Mouse (Mus musculus) CH12.LX (cell line): Measurements from ENCODE around the gene Pfkfb3. TPM values are rescaled to one million over a fixed set of nuclear protein-coding genes. Genes with fewer than 3 reads are reported as not detected.

Experiments
- DNase-seq: peaks from one replicate; pipeline ENCODE4 v3.0.0-alpha.2; 2013; ENCODE audit errors: extremely low read depth
- H3K27ac ChIP-seq: 2 replicates; pipeline ENCODE4 v1.5.1; 2012; ENCODE audit warnings: low read depth, mild to moderate bottlenecking, control low read depth, moderate library complexity; ENCODE audit not compliant: insufficient read depth
- H3K27me3 ChIP-seq: replicated peaks from 2 replicates; pipeline ENCODE3; 2012; ENCODE audit warnings: inconsistent platforms
- H3K36me3 ChIP-seq, 2 experiments: replicated peaks in 1 of 2; 2 replicates each; pipeline versions ENCODE3 to v1.6.1; 2012; ENCODE audit warnings: inconsistent platforms in 1 of 2, low read length in 1 of 2, mild to moderate bottlenecking in 1 of 2, mixed read lengths in 1 of 2, moderate library complexity in 1 of 2; ENCODE audit not compliant: control insufficient read depth in 1 of 2, insufficient read depth in 1 of 2
- H3K4me1 ChIP-seq, 2 experiments: 2 replicates each; pipeline ENCODE4 v1.6.1; 2012; ENCODE audit warnings: inconsistent platforms in 1 of 2, moderate library complexity in 1 of 2; ENCODE audit not compliant: insufficient read depth in 2 of 2, control insufficient read depth in 1 of 2
- H3K4me2 ChIP-seq: 2 replicates; pipeline ENCODE4 v1.6.1; 2012; ENCODE audit warnings: low read depth, mild to moderate bottlenecking, control low read depth; ENCODE audit not compliant: poor library complexity, insufficient read depth, severe bottlenecking
- H3K4me3 ChIP-seq, 3 experiments: fragments of 150-350 bp in 1 of 3; sonication (generic) in 1 of 3; replicated peaks in 1 of 3; 2 replicates each; pipeline versions ENCODE3 to v1.5.1; 2011 to 2012; ENCODE audit warnings: low read depth in 2 of 3, low read length in 2 of 3, mild to moderate bottlenecking in 2 of 3, moderate library complexity in 2 of 3, control low read depth in 1 of 3, improper control_type of control experiment in 1 of 3, inconsistent platforms in 1 of 3, mixed read lengths in 1 of 3; ENCODE audit not compliant: poor library complexity in 1 of 3
- H3K79me2 ChIP-seq: replicated peaks from 2 replicates; pipeline ENCODE4 v1.6.1; 2012; ENCODE audit warnings: mild to moderate bottlenecking, moderate library complexity; ENCODE audit not compliant: control insufficient read depth, poor library complexity, insufficient read depth, severe bottlenecking; ENCODE audit errors: extremely low read depth
- H3K9ac ChIP-seq: 2 replicates; pipeline ENCODE4 v1.6.1; 2012; ENCODE audit warnings: low read depth, mild to moderate bottlenecking, control low read depth, moderate library complexity; ENCODE audit not compliant: insufficient read depth
- H3K9me3 ChIP-seq: replicated peaks from 2 replicates; pipeline ENCODE3; 2012; ENCODE audit warnings: low read length, inconsistent platforms, mixed read lengths
- BHLHE40 ChIP-seq: IDR thresholded peaks from 2 replicates; pipeline ENCODE4 v1.6.1; 2011; ENCODE audit warnings: mild to moderate bottlenecking, low read depth, low read length, improper control_type of control experiment
- CHD1 ChIP-seq: IDR thresholded peaks from 2 replicates; pipeline ENCODE4 v1.6.1; 2012; ENCODE audit warnings: low read depth, low read length, improper control_type of control experiment, inconsistent platforms
- CHD2 ChIP-seq: IDR thresholded peaks from 2 replicates; pipeline ENCODE4 v1.6.1; 2011; ENCODE audit warnings: low read length, improper control_type of control experiment
- E2F4 ChIP-seq: IDR thresholded peaks from 2 replicates; pipeline ENCODE4 v1.6.1; 2011; ENCODE audit warnings: low read depth, low read length, improper control_type of control experiment; ENCODE audit not compliant: insufficient replicate concordance
- ELF1 ChIP-seq: IDR thresholded peaks from 2 replicates; pipeline ENCODE4 v1.6.1; 2014; ENCODE audit warnings: low read depth, mild to moderate bottlenecking, inconsistent platforms, low read length, improper control_type of control experiment
- EP300 ChIP-seq: IDR thresholded peaks from 2 replicates; pipeline ENCODE4 v1.6.1; 2011; ENCODE audit warnings: low read length, improper control_type of control experiment
- ETS1 ChIP-seq: conservative IDR thresholded peaks from 2 replicates; pipeline ENCODE4 v1.6.1; 2012; ENCODE audit warnings: low read depth, mild to moderate bottlenecking, inconsistent platforms, low read length, improper control_type of control experiment, moderate library complexity
- GABPA ChIP-seq: IDR thresholded peaks from 2 replicates; pipeline ENCODE4 v1.6.1; 2012; ENCODE audit warnings: low read depth, low read length, improper control_type of control experiment, inconsistent platforms; ENCODE audit not compliant: insufficient replicate concordance
- IRF4 ChIP-seq: IDR thresholded peaks from 2 replicates; pipeline ENCODE4 v1.6.1; 2014; ENCODE audit warnings: low read depth, mild to moderate bottlenecking, inconsistent platforms, low read length, improper control_type of control experiment
- JUND ChIP-seq: conservative IDR thresholded peaks from 2 replicates; pipeline ENCODE4 v1.6.1; 2011; ENCODE audit warnings: low read depth, low read length, improper control_type of control experiment
- KAT2A ChIP-seq: IDR thresholded peaks from 2 replicates; pipeline ENCODE4 v1.6.1; 2012; ENCODE audit warnings: low read length, improper control_type of control experiment, inconsistent platforms; ENCODE audit not compliant: insufficient replicate concordance
- MAX ChIP-seq: IDR thresholded peaks from 2 replicates; pipeline ENCODE4 v1.6.1; 2011; ENCODE audit warnings: low read length, improper control_type of control experiment
- MEF2A ChIP-seq: IDR thresholded peaks from 2 replicates; pipeline ENCODE4 v1.6.1; 2014; ENCODE audit warnings: low read depth, mild to moderate bottlenecking, inconsistent platforms, low read length, improper control_type of control experiment, borderline replicate concordance
- MYC ChIP-seq: IDR thresholded peaks from 2 replicates; pipeline ENCODE4 v1.6.1; 2011; ENCODE audit warnings: low read depth, mild to moderate bottlenecking, improper control_type of control experiment, low read length
- POLR2AphosphoS2 ChIP-seq: IDR thresholded peaks from 2 replicates; pipeline ENCODE4 v1.6.1; 2011; ENCODE audit warnings: low read depth, low read length, improper control_type of control experiment
- RAD21 ChIP-seq: IDR thresholded peaks from 2 replicates; pipeline ENCODE4 v1.6.1; 2011; ENCODE audit warnings: low read depth, mild to moderate bottlenecking, low read length, improper control_type of control experiment, moderate library complexity
- SMC3 ChIP-seq: IDR thresholded peaks from 2 replicates; pipeline ENCODE4 v1.6.1; 2011; ENCODE audit warnings: low read depth, low read length, improper control_type of control experiment
- TCF12 ChIP-seq: IDR thresholded peaks from 2 replicates; pipeline ENCODE4 v1.6.1; 2014; ENCODE audit warnings: low read depth, mild to moderate bottlenecking, inconsistent platforms, low read length, improper control_type of control experiment
- UBTF ChIP-seq: IDR thresholded peaks from 2 replicates; pipeline ENCODE4 v1.6.1; 2012; ENCODE audit warnings: low read depth, mild to moderate bottlenecking, inconsistent platforms, low read length, improper control_type of control experiment, moderate library complexity
- USF1 ChIP-seq: IDR thresholded peaks from 2 replicates; pipeline ENCODE4 v1.6.1; 2014; ENCODE audit warnings: low read depth, mild to moderate bottlenecking, inconsistent platforms, low read length, improper control_type of control experiment
- USF2 ChIP-seq: conservative IDR thresholded peaks from 2 replicates; pipeline ENCODE4 v1.6.1; 2011; ENCODE audit warnings: low read depth, low read length, improper control_type of control experiment
- ZC3H11A ChIP-seq: IDR thresholded peaks from 2 replicates; pipeline ENCODE4 v1.6.1; 2012; ENCODE audit warnings: low read depth, mild to moderate bottlenecking, inconsistent platforms, low read length, improper control_type of control experiment
- ZKSCAN1 ChIP-seq: IDR thresholded peaks from 2 replicates; pipeline ENCODE4 v1.6.1; 2012; ENCODE audit warnings: low read depth, inconsistent platforms, low read length, improper control_type of control experiment, borderline replicate concordance
- ZNF384 ChIP-seq: IDR thresholded peaks from 2 replicates; pipeline ENCODE4 v1.6.1; 2012; ENCODE audit warnings: low read depth, low read length, improper control_type of control experiment, inconsistent platforms
- dilution Hi-C: fragments of 300-500 bp; cut with MboI; formaldehyde crosslinking; loops from 2 replicates; pipeline ENCODE4 v1.14.3; 2020; ENCODE audit warnings: low sequenced_read_pairs; ENCODE audit not compliant: extremely low pct_unique_long_range_greater_than_20kb, extremely low pct_ligation_motif_present
- in situ Hi-C: fragments of 300-500 bp; cut with MboI; formaldehyde crosslinking; loops from 3 replicates; pipeline ENCODE4 v1.14.3; 2019; ENCODE audit warnings: low sequenced_read_pairs, low pct_ligation_motif_present, low pct_unique_long_range_greater_than_20kb, mixed read lengths
- polyA plus RNA-seq: library from polyadenylated mRNA; unstranded; fragments of >175 nt; gene quantifications from 2 replicates; pipeline ENCODE4 v1.2.1, GENCODE M21; 2012; ENCODE audit warnings: low read depth; ENCODE audit not compliant: insufficient read length
- total RNA-seq, 2 experiments: library from RNA; depleted of rRNA; stranded (reverse); fragments of 300-350 nt in 1 of 2; fragments of >200 nt in 1 of 2; gene quantifications; 2 replicates each; pipeline ENCODE4 v1.2.3; 2012 to 2014

Pfkfb3 gene
- total and polyA plus RNA-seq, 3 experiments, result 6.5 to 17.2 (median 6.7) TPM

- Histone ChIP-seq H3K27ac (no peak overlapping the region), H3K9ac (no peak overlapping the region), H3K27me3 (no peaks in the 10 kb centered on the region), H3K4me3 (no peak overlapping the region), H3K4me1 (peaks cover 0 to 10% of the 10 kb centered on the region in 2 experiments; a peak in 2 of 4 replicates), H3K36me3 (no peaks in the 10 kb centered on the region), H3K79me2 (no peaks in the 10 kb centered on the region), H3K4me2 (no peak overlapping the region), H3K9me3 (no peaks in the 10 kb centered on the region)
- dilution Hi-C loops, result no loop called here
- no peak for DNase-seq
- TF ChIP-seq ELF1, result no peak
- no peak for TF ChIP-seq KAT2A
- TF ChIP-seq CHD1, result no peak
- TF ChIP-seq USF2, result no peak
- TF ChIP-seq GABPA, result no peak
- no peak for TF ChIP-seq ZC3H11A
- TF ChIP-seq SMC3, result no peak
- TF ChIP-seq ZKSCAN1, result no peak
- no peak for TF ChIP-seq E2F4
- no peak for TF ChIP-seq MYC
- TF ChIP-seq MEF2A, result no peak
- no peak for TF ChIP-seq MAX
- no peak for TF ChIP-seq CHD2
- TF ChIP-seq UBTF, result no peak
- TF ChIP-seq, all 38 proteins: peak for 0
- in situ Hi-C loops, result no loop called here
Observed at GRCm38 (mm10) chr2:11445722-11446121, 108.2 kb downstream of the Pfkfb3 start.

GRCm38 (mm10) chr2:11441864-11442263 is 112.0 kb downstream of the Pfkfb3 start:
- TF ChIP-seq KAT2A, result no peak
- no peak for TF ChIP-seq POLR2AphosphoS2
- TF ChIP-seq BHLHE40, result peak; percentile 90
- no peak for TF ChIP-seq SMC3
- TF ChIP-seq IRF4, result peak; percentile 22; the same call in 1 of the 2 replicates
- TF ChIP-seq JUND, result no peak
- no peak for TF ChIP-seq ZC3H11A
- no peak for TF ChIP-seq MAX
- TF ChIP-seq CHD2, result no peak
- no peak for TF ChIP-seq TCF12
- 0 out of 2 replicates have a peak, but pooled peaks have one; percentile 6 for TF ChIP-seq USF1
- TF ChIP-seq ZNF384, result no peak
- peak; percentile 74 for TF ChIP-seq ETS1
- TF ChIP-seq RAD21, result no peak
- peak; percentile 24; the same call in 1 of the 2 replicates for TF ChIP-seq EP300
- peak; percentile 60 for DNase-seq
- dilution Hi-C loops (no loop called here), in situ Hi-C loops (no loop called here)
- H3K36me3 ChIP-seq, result no peaks in the 10 kb centered on the region
- no peak overlapping the region for H3K4me2 ChIP-seq
- H3K27ac ChIP-seq, result no peak overlapping the region
- no peak overlapping the region for H3K9ac ChIP-seq
- peaks cover 0 to 10% of the 10 kb centered on the region in 2 experiments; a peak in 2 of 4 replicates for H3K4me1 ChIP-seq
- H3K9me3 ChIP-seq, result no peaks in the 10 kb centered on the region
- H3K4me3 ChIP-seq, result no peak overlapping the region
- no peaks in the 10 kb centered on the region for H3K79me2 ChIP-seq
- H3K27me3 ChIP-seq, result no peaks in the 10 kb centered on the region
